Mouse (Mus musculus) C3H10T1/2 (cell line): ENCODE measurements around the gene Ttc25. TPM values are rescaled to one million over a fixed set of nuclear protein-coding genes. Genes with fewer than 3 reads are reported as not detected.

ENCODE experiments used
- polyA plus RNA-seq, 2 experiments: library from polyadenylated mRNA; unstranded; fragments of >200 nt; fragmentation: generic; extraction: Trizol; gene quantifications; one replicate each; pipeline ENCODE4 v1.2.1; 2012; ENCODE audit warnings: missing spikeins in 2 of 2

Gene Ttc25
- under 1 TPM; 0.14 to 0.72 TPM for polyA plus RNA-seq

DNA sequence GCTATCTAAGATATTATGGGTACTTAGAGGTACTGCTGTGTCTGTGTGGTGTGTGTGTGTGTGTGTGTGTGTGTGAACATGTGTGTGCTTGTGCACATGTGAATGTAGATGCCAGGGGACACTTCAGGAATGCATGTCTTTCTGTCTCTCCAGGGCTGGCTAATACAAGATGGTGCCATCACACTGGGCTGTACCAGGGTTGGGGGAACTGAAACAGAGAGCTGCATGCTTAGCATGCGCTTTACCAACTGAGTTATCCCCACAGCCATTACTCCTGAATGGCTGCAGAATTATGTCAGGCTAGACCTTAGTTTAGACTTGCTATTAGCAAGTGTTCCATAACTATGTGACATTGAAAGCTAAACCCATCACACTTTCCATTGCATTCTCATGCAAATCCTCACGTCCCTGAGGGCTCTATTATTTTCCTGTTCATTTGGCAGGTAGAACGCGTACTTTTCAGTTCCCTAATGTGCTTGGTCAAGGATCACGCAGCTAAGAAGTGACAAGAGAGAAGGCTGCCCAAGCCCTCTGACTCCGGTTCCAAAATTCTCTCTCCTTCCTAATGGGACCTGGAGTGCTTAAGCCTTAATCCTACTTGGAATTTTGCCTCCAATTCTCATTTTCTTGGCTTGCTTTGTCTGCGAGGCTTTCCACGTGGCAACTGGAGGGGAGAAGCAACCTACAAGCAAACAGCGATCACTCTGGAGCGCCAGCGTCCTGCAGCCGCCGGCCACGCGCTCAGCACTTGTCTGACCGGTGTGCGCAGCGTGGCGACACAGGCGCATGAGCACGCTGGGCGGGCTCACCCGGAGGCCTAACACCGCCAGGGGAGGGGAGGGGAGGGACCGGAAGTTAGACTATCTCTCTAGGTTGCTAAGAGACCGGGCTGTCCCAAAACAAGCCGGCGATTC lies at the start of gene Ttc25:
Gene Ttc25 (plus strand): TSS at position 776 of the 914 bp plus-strand sequence.

DNA sequence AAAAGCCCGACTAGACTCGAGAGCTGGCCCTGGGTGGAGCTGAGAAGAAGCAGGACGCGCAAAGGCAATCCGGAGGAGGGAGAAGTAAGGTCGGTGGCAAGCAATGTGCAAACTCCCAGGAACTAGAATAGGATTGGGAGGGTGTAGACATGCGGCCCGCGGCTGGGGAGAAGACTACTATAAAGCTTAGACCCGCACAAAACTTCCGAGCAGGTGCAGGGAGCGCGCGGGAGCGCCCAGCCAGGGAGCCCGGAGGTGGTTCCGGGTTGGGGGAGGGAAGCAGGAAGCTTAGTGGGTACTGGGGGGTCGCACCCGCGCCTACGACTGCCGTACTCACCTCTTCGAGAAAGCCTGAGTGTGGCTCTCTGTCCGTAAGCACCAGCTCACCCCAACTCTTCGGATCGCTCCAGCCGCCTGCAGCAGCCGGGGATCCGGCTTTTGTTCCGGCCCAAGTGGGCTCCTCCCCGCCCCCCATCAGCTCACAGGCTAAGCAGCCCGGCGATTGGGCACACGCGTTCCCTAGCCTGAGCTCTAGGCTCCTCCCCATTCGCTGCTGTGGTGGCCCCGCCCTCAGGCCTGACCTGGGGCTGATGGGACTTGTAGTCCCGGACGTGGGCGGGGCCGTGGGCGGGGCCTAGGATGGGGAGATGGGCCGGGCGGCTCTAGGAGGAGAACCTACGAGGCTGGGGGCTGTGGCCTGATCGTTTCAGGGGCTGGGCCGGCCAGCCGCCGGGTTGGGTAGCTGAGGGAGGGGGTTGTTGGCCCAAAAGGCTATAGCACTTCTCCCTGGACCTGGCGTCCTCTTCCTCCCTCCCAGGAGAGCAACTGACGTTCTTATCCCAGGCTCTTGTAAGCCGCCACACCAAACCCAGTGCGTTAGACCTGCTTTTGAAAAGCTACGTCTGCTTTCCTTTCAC lies 17.7 kb upstream of the Ttc25 start, which contains the start of gene Acly:
Gene Acly (minus strand): TSS at position 543 of the 917 bp plus-strand sequence.

DNA sequence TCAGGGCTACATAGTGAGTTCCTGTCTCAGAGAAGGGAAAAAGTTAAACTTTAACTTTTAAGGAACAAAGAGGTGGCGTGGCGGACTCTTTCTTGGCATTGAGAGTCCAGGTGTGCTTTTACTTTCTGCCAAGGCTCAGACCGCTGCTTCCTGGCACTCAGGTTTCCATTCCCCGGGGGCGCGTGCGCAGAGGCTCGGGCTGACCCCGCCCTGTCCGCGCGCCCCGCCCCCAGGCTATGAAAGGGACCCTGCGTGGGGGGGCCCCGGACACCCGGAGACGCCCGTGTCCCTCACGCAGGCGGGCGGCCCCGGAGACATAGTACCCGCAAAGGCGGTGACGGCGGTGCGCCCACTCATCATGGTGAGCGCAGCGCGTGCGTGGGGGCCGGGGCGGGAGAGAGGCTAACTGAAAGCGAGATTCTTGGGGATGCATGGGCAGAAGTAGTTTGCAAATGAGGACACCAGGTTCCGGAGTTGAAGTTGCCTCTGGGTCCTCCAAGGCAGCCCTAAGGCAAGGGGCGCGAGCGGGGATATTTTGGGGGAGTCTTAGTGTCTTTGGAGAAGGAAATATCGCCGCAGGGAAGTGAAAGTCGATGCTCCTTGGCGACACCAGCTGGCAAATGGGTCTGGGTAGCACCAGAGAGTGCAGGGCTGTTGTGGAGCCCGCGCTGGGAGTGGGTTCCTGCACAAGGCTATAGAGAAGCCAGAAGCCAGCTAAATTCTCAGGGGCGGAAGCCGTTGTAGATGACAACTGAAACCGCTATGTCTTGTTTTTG lies 29.5 kb downstream of the Ttc25 start, which contains the start of gene Cnp:
Gene Cnp (plus strand): TSS at position 197 of the 776 bp plus-strand sequence.

DNA sequence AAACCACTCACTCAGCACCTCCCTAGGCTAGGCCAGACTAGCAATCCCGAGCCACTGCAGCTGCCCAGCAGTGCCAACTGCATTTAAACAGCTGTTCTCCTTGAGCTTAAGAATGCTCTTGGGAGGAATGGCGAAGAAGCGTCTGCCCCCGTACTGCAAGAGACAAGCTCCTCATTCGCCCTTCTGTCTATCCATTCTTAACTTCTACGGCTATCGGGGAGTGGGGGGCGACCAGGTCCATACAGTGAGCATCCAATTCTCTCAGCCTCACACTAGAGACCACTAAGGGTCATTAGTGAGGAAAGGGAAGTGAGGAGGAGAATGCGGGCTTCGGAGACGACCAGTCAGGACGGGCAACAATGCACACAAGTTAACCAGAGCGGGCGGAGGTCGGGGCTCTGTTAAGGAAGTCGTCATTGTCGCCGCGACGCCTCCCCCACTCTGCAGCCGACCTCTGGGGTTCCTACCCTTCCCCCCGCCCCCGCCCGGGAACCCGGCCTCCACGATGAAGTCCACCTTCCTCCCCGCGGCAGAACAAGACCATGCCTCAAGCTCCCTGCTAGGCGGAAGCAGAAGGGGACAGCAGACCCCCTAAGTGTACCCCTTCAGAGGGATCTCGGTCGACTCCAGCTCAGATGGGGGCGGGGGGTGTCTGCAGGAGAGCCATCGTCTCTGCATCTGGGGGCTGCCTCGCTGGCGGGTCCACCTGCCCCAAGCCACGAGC lies 73.5 kb downstream of the Ttc25 start, which contains the start of gene Nkiras2:
Gene Nkiras2 (plus strand): TSS at position 484 of the 724 bp plus-strand sequence.

DNA sequence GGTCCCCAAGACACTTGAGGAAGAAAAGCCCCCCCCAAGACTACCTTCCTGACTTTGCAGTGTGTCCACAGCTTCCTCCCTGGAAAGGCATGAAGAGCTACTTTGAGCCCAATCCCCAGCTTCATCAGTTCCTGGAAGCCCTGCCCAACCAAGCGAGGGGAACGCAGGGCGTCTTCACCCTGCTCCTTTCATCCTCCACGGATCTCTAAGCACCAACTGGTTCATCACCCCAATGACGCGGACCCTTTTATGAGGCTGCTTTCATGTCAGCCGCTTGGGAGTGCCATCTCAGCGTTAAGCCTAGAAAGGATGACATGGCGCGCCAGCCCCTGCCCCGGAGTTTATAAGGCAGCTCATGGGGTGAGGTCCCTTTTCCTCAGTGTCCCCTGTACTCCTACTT lies 74.6 kb downstream of the Ttc25 start, which contains the start of gene Dnajc7:
Gene Dnajc7 (minus strand): TSS at position 187 of the 400 bp plus-strand sequence.

Other genes starting within 250 kb of the Ttc25 start
- 1,000 to 10,000 TPM; 1,802 to 2,189 TPM for gene Eif1, start 225.7 kb upstream of the Ttc25 start, polyA plus RNA-seq
- under 1 TPM in 1 of 2 experiments, not detected in 1; 0.07 TPM for gene Gast, start 211.2 kb upstream of the Ttc25 start, polyA plus RNA-seq
- 1 to 10 TPM in 1 of 2 experiments, under 1 TPM in 1; 0.85 to 1.1 TPM for gene Hap1, start 189.5 kb upstream of the Ttc25 start, polyA plus RNA-seq
- 1 to 10 TPM; 2.6 to 10.0 TPM for gene Jup, start 147.8 kb upstream of the Ttc25 start, polyA plus RNA-seq
- 100 to 1,000 TPM; 103 to 258 TPM for gene P3h4, start 130.8 kb upstream of the Ttc25 start, polyA plus RNA-seq
- gene Fkbp10, start 129.9 kb upstream of the Ttc25 start, polyA plus RNA-seq: 100 to 1,000 TPM; 148 to 342 TPM
- gene Nt5c3b, start 103.8 kb upstream of the Ttc25 start, polyA plus RNA-seq: 100 to 1,000 TPM in 1 of 2 experiments, 10 to 100 TPM in 1; 99.8 to 114 TPM
- 1 to 10 TPM in 1 of 2 experiments, under 1 TPM in 1; 0.12 to 2.0 TPM for gene Klhl10, start 103.7 kb upstream of the Ttc25 start, polyA plus RNA-seq
- 1 to 10 TPM in 1 of 2 experiments, under 1 TPM in 1; 0.21 to 2.3 TPM for gene Klhl11, start 72.9 kb upstream of the Ttc25 start, polyA plus RNA-seq
- 10 to 100 TPM; 34.3 to 98.6 TPM for gene Acly, start 17.6 kb upstream of the Ttc25 start, polyA plus RNA-seq
- gene Cnp, start 29.3 kb downstream of the Ttc25 start, polyA plus RNA-seq: 10 to 100 TPM in 1 of 2 experiments, 1 to 10 TPM in 1; 8.2 to 26.1 TPM
- 10 to 100 TPM; 26.0 to 56.3 TPM for gene Nkiras2, start 73.6 kb downstream of the Ttc25 start, polyA plus RNA-seq
- gene Dnajc7, start 74.6 kb downstream of the Ttc25 start, polyA plus RNA-seq: 100 to 1,000 TPM in 1 of 2 experiments, 10 to 100 TPM in 1; 26.2 to 140 TPM
- under 1 TPM; 0.04 to 0.05 TPM for gene Zfp385c, start 146.8 kb downstream of the Ttc25 start, polyA plus RNA-seq
- gene Dhx58, start 158.7 kb downstream of the Ttc25 start, polyA plus RNA-seq: 1 to 10 TPM in 1 of 2 experiments, under 1 TPM in 1; 0.60 to 7.9 TPM
- gene Kat2a, start 166.9 kb downstream of the Ttc25 start, polyA plus RNA-seq: 10 to 100 TPM; 60.0 to 66.4 TPM
- gene Hspb9, start 168.2 kb downstream of the Ttc25 start, polyA plus RNA-seq: under 1 TPM; 0.34 to 0.59 TPM
- 100 to 1,000 TPM; 160 to 229 TPM for gene Rab5c, start 192.6 kb downstream of the Ttc25 start, polyA plus RNA-seq
- under 1 TPM in 1 of 2 experiments, not detected in 1; 0.01 TPM for gene Kcnh4, start 214.3 kb downstream of the Ttc25 start, polyA plus RNA-seq
- gene Hcrt, start 217.3 kb downstream of the Ttc25 start, polyA plus RNA-seq: not detected
- gene Ghdc, start 225.3 kb downstream of the Ttc25 start, polyA plus RNA-seq: 10 to 100 TPM in 1 of 2 experiments, 1 to 10 TPM in 1; 5.6 to 24.7 TPM